Mouse (Mus musculus): ENCODE data around the gene Cox7a2l.

DNA sequence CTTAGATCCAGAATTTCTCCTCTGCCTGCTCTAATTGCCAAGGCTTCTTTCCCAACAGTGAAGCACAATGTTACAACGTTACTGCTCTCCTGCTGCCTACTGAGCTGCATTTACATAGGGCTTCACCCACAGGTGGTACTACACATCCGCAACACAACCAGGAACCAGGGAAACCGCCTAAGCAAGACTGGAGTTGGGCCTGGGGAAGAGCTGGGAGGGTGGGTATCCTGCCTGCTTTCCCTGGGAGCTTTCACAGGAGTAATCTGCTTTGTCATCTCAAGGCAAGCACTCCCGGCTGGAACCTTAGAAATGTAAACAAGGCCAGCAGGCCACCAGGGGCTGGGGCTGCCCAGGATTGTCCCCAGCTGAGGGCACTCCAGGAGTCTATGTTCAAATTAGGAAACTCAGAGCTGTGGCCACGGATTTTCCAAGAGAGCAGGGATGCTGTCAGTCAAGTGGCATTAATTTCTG lies 9.0 kb upstream of the Cox7a2l start:
- TF ChIP-seq GATA1 (IDR thresholded peaks at IDR 0.05; ENCODE audit: low read length) (no peak), TAL1 (IDR thresholded peaks at IDR 0.05; ENCODE audit: low read length) (no peak)
